Mouse (Mus musculus): ENCODE results near the gene Tnn.

- TF ChIP-seq POLR2A (IDR thresholded peaks at IDR 0.05; ENCODE audit: borderline replicate concordance, insufficient read depth, low read length): no peak
- TF ChIP-seq CTCF (IDR thresholded peaks at IDR 0.05; ENCODE audit: borderline replicate concordance, insufficient read depth, low read depth, low read length): no peak
Observed at GRCm38 (mm10) chr1:160049131-160049880, 104.1 kb downstream of the Tnn start.
